21 mouse cellular contexts compared by ENCODE assay signal in genomic region chr2:45601332-45601900, GRCm38 (mm10).
DNase-seq lines count a peak whose midpoint lies in the region; ATAC-seq and TF ChIP-seq lines count a peak whose summit lies in the region.
"Had no signal": no experiment of that assay in that cellular context is flagged by ENCODE, and none has a peak within 500 bp of the region (broad histone marks: within the 10 kb centered on the region; RNA-seq: fewer than 3 reads in every experiment).

No protein-coding gene starts in this region.

- peak; percentile 62 for DNase-seq in lung, embryonic 14.5 days
- DNase-seq in lung, postnatal 10 days: no peak
- no peak for DNase-seq in stomach, postnatal 0 days (ENCODE audit: low spot score)
- DNase-seq in mesoderm, embryonic 11.5 days (ENCODE audit: low read depth, low spot score): peak; percentile 14
- no peak for DNase-seq in right cerebral cortex, postnatal 14 days
- no peak for DNase-seq in adrenal gland, postnatal 14 days
- DNase-seq: adrenal gland, postnatal 25 days; cerebellum, adult 2 months; cerebellum, postnatal 10 days; gastrocnemius, postnatal 36 days; heart, adult 11 months; heart, postnatal 36 days had no signal

- H3K4me1 ChIP-seq in lung, embryonic 14.5 days (ENCODE audit: insufficient read depth): peaks cover 7% of the 10 kb centered on the region; the same call in 1 of the 2 replicates
- H3K4me1 ChIP-seq in stomach, embryonic 15.5 days: no peaks in the 10 kb centered on the region
- no peaks in the 10 kb centered on the region for H3K4me1 ChIP-seq in stomach, postnatal 0 days (replicated peaks; ENCODE audit: control insufficient read depth, insufficient read depth)
- H3K4me1 ChIP-seq: embryonic facial prominence, embryonic 10.5 days; forebrain, embryonic 10.5 days; hindbrain, embryonic 12.5 days had no signal

- no peaks in the 10 kb centered on the region for H3K36me3 ChIP-seq in lung, embryonic 14.5 days (ENCODE audit: insufficient read depth)
- H3K36me3 ChIP-seq in stomach, embryonic 15.5 days: no peaks in the 10 kb centered on the region
- H3K36me3 ChIP-seq in stomach, postnatal 0 days (ENCODE audit: control insufficient read depth, insufficient read depth, low read length): no peaks in the 10 kb centered on the region
- H3K36me3 ChIP-seq: embryonic facial prominence, embryonic 10.5 days; forebrain, embryonic 10.5 days; heart, embryonic 13.5 days; hindbrain, embryonic 12.5 days had no signal

- 17% methylated on average over 6 of the region's 6 CpGs for WGBS in lung, embryonic 14.5 days
- 33% methylated on average over 6 of the region's 6 CpGs for WGBS in stomach, embryonic 15.5 days
- WGBS in stomach, postnatal 0 days: 33% methylated on average over 6 of the region's 6 CpGs

- no peak for TF ChIP-seq CTCF in lung, embryonic 14.5 days (IDR thresholded peaks at IDR 0.05; ENCODE audit: low read depth)
- no peak for TF ChIP-seq CTCF in stomach, postnatal 0 days (IDR thresholded peaks at IDR 0.05; ENCODE audit: low read depth)

- no peak for TF ChIP-seq EP300 in stomach, postnatal 0 days (optimal IDR thresholded peaks at IDR 0.05)

- no peak overlapping the region for H3K4me3 ChIP-seq in lung, embryonic 14.5 days (ENCODE audit: low read depth, low read length)
- H3K4me3 ChIP-seq in stomach, embryonic 15.5 days (replicated peaks): no peak overlapping the region
- H3K4me3 ChIP-seq in stomach, postnatal 0 days (ENCODE audit: low read depth, low read length): no peak overlapping the region
- H3K4me3 ChIP-seq: embryonic facial prominence, embryonic 10.5 days; erythroblast, embryonic 14.5 days; forebrain, embryonic 10.5 days; heart, embryonic 13.5 days; hindbrain, embryonic 12.5 days had no signal

- no peak overlapping the region for H3K9ac ChIP-seq in lung, embryonic 14.5 days
- no peak overlapping the region for H3K9ac ChIP-seq in stomach, embryonic 15.5 days
- H3K9ac ChIP-seq in stomach, postnatal 0 days (ENCODE audit: low read length): no peak overlapping the region
- H3K9ac ChIP-seq: heart, embryonic 13.5 days; hindbrain, embryonic 12.5 days had no signal

- H3K4me2 ChIP-seq in lung, embryonic 14.5 days: no peak overlapping the region
- H3K4me2 ChIP-seq in stomach, embryonic 15.5 days: no peak overlapping the region
- no peak overlapping the region for H3K4me2 ChIP-seq in stomach, postnatal 0 days (replicated peaks; ENCODE audit: low read depth)
- H3K4me2 ChIP-seq: heart, embryonic 13.5 days; hindbrain, embryonic 12.5 days had no signal

- H3K9me3 ChIP-seq in lung, embryonic 14.5 days (ENCODE audit: low read depth, low read length): no peaks in the 10 kb centered on the region
- no peaks in the 10 kb centered on the region for H3K9me3 ChIP-seq in stomach, embryonic 15.5 days
- no peaks in the 10 kb centered on the region for H3K9me3 ChIP-seq in stomach, postnatal 0 days (ENCODE audit: control insufficient read depth, low read length)
- H3K9me3 ChIP-seq: embryonic facial prominence, embryonic 10.5 days; forebrain, embryonic 10.5 days; heart, embryonic 13.5 days; hindbrain, embryonic 12.5 days had no signal

- no peaks in the 10 kb centered on the region for H3K27me3 ChIP-seq in lung, embryonic 14.5 days (ENCODE audit: insufficient read depth, low read length)
- H3K27me3 ChIP-seq in stomach, embryonic 15.5 days (replicated peaks): no peaks in the 10 kb centered on the region
- no peaks in the 10 kb centered on the region for H3K27me3 ChIP-seq in stomach, postnatal 0 days (ENCODE audit: control insufficient read depth, insufficient read depth, low read length)
- H3K27me3 ChIP-seq: heart, embryonic 13.5 days; hindbrain, embryonic 12.5 days had no signal

- ATAC-seq in lung, embryonic 14.5 days (ENCODE audit: insufficient read depth): peak; percentile 75; the same call in 1 of the 2 replicates
- ATAC-seq in stomach, embryonic 15.5 days (ENCODE audit: insufficient read depth, low FRiP score, low read depth): no peak
- ATAC-seq in stomach, postnatal 0 days (ENCODE audit: low FRiP score, low TSS enrichment): no peak
- ATAC-seq: activated CD4-positive, CD25-positive, alpha-beta regulatory T cell, adult 4 months; forebrain, embryonic 14.5 days; hindbrain, embryonic 16.5 days had no signal

- peak overlapping the region; percentile 31 for H3K27ac ChIP-seq in lung, embryonic 14.5 days (ENCODE audit: low read depth)
- H3K27ac ChIP-seq in stomach, embryonic 15.5 days: peak overlapping the region; percentile 21; the same call in 1 of the 2 replicates
- no peak overlapping the region for H3K27ac ChIP-seq in stomach, postnatal 0 days (replicated peaks)
- H3K27ac ChIP-seq: embryonic facial prominence, embryonic 10.5 days; forebrain, embryonic 10.5 days; heart, embryonic 13.5 days; hindbrain, embryonic 12.5 days had no signal

Comparison
In these comparisons a context has a peak if more than half of its experiments do, and no peak if none do; other contexts are left out.
1. DNase-seq: peak in lung, embryonic 14.5 days (single experiment) and mesoderm, embryonic 11.5 days (single experiment); none in lung, postnatal 10 days (single experiment), stomach, postnatal 0 days (single experiment), right cerebral cortex, postnatal 14 days (single experiment) and adrenal gland, postnatal 14 days (single experiment).